Mouse (Mus musculus) thymus, postnatal 14 days (tissue): ENCODE measurements around the gene Arhgap10.

Source experiments
- DNase-seq: peaks from one replicate; pipeline ENCODE4 v3.0.0; 2021

Gene Arhgap10

DNA sequence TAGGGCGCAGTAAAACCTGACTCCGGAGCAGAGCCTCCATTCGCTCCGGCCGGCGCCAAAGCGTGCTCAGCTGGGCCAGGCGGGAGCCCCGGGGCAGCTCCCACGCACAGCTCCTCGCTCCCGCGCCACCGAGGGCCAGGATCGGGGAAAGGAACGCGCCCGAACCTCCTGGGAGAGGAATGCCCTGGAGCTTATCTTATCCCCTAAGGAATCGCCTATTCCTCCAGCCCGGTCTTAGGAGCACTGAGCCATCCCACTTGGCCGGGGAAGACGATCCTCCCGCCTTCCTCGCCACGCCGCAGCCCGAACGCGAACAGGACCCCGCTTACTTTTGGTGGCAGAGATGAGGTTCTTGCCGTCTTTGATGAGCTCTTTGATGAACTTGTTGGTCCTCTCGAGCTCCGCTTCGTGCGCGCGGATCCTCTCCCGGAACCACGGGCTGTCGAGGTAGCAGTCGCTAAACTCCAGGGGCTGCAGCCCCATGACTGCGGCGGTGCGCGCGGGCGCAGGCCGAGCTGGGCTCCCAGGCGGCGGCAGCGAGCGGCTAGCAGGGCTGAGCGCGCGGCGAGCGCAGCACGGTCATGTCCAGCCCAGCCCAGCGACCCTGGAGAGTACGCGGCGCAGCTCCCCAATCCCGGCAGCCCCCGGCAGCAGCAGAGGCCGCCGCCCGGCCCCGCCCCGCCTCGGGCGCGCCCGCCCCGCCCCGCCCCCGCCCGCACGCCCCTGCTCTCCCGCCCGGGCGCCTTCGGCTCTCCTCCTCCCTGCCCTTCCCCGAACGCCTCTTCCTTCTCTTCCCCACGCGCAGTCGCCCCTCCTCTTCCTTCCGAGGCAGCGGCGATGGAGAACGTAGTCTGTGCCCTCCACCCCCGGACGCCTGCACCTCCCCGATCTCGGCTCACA lies at the start of gene Arhgap10:
Gene Arhgap10 (minus strand): TSS at position 653 of the 900 bp plus-strand sequence.
- peak; percentile 91 for DNase-seq

- no peak for DNase-seq
Measured at GRCm38 (mm10) chr8:77561441-77561840, 43.7 kb upstream of the Arhgap10 start.

DNA sequence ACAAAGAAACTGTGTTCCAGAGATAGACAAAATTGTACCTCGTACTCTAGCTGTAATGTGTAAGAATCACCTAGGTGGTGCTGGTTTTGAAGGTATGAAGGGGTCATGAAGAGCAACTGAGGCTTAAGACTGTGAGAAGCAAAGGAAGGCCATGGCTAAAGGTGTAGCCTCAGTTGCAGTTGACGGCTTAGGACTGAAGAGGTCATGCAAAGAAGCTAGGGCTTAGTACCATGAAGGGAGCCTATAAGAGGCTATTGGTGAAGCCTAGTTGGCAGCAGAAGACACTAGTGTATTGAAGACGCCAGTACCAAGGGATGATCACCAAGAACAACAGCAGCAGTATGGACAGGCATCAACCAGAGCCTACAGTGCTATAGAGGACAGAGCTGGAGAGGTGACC lies 34.7 kb upstream of the Arhgap10 start:
- no peak for DNase-seq

DNA sequence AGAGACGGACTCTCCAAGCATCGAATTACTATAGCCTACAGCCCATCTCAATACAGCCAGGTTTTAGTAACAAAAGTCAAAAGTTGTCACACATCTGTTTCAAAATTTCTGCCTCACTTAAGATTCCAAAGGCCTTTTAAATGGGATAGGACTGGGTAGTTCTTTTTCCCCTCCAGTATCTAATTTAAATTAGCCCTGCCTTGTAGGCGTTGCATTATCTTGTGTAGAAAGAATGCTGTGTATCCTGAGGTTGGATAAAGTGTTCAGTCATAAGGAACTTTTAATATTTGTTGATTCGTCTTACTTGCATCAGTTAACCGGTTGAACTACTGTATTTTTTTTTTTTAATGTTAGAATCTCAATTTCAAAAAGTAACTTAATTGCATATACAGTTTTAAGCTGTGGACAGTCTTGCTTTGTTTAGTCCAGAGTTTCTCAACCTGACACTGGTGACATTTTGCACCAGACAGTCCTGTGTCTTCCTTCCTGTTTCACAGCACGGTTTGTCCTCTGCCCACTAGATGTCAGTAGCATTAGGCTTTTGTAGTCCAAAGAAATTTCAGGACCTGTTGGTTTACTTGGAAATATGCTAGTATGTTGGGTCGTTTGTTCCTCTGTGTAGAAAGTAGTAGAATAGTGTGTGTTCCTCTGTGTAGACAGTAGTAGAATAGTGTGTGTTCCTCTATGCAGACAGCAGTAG lies 32.3 kb upstream of the Arhgap10 start:
- peak; percentile 40 for DNase-seq

GRCm38 (mm10) chr8:77549121-77549706 lies 31.5 kb upstream of the Arhgap10 start, which contains the start of gene Prmt9:
Prmt9 (plus strand) TSS chr8:77549397.
- DNase-seq = peak; percentile 95

GRCm38 (mm10) chr8:77545616-77546015 lies 27.9 kb upstream of the Arhgap10 start:
- DNase-seq = no peak

- no peak for DNase-seq
Measured at GRCm38 (mm10) chr8:77544428-77544827, 26.7 kb upstream of the Arhgap10 start.

DNA sequence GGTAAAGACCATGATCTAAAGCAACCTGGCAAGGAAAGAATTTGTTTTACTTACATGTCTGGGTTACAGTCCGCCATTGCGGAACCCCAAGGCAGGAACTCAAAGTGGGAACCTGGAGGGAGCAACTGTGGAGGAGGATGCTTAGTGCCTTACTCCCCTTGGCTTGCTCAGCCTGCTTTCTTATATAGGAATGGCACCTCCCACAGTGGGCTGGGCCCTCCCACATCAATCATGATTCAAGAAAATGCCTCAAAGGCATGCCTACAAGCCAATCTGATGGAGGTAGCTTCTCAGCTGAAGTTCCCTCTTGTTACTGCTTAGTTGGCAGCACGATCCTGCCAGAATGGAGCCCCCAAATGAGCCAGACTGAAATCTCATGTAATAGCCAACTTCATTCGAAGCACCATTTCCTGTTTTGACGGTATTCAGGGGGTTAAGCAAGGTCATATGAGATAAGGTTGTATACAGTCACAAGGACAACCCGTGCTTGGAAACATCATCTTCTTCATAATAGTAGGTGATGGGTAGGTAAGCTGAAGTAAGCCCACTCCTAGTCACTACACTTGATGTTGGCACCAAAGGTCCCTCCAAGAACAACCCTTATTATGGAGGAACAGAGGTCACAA lies 25.5 kb upstream of the Arhgap10 start:
- no peak for DNase-seq

- no peak for DNase-seq
Measured at GRCm38 (mm10) chr8:77538256-77538655, 20.5 kb upstream of the Arhgap10 start.

GRCm38 (mm10) chr8:77536821-77537220 lies 19.1 kb upstream of the Arhgap10 start:
- no peak for DNase-seq

DNA sequence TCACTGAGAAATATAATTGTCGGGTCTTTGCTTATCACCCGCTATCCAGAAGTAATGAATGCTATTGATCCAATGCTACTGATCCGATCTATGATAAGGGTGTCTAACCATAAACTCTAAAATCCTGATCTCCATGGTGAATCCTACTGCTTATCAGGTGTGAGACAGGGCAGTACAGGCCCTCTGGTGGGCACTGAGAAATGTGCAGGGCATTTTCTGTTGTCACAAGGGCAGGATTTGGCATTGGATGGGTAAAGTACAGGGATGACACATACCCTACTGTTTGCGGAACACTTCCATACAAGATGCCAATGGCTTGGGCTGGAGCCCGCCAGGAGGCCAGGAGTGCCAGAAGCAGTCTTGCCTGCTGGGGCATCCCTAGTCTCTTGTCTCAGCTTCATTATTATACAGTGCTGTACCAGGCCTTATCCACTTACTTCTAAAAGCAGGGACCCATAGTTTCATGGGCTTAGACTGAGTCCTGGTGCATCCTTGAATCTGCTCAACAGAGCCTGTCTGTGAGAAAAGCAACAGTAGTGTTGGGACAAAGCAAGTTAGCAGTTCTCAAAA lies 17.4 kb upstream of the Arhgap10 start:
- DNase-seq = peak; percentile 63

DNA sequence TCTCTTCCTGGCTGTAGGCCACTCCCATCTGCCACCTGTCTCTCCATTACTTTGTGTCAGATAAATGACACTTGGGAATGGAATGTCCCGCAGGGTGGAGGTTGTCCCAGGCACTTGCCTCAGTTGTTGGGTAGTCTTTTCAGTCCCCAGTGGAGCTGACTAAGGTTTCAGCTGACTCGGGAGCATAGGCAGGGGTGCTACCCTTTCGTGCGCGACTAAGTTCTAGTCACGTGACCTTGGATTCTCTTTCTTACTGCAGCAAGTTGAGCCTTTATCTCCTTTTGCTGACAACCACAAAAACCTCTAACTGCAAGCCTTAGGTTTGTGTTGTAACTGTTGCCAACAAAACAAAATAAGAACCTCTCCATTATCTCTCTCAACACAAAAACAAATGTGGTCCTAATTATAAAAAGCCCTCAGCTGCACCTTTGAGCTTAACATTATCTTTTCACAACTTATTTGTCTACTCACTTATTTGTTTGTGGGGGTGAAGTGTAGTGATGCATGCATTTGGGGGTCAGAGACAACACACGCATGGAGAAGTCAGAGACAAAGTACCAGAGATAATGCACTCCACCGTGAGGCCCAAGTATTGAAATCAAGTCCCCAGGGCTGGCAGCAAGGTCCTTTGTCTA lies 16.7 kb upstream of the Arhgap10 start:
- peak; percentile 43 for DNase-seq

- DNase-seq = no peak
Measured at GRCm38 (mm10) chr8:77526130-77526529, 8.4 kb upstream of the Arhgap10 start.

DNA sequence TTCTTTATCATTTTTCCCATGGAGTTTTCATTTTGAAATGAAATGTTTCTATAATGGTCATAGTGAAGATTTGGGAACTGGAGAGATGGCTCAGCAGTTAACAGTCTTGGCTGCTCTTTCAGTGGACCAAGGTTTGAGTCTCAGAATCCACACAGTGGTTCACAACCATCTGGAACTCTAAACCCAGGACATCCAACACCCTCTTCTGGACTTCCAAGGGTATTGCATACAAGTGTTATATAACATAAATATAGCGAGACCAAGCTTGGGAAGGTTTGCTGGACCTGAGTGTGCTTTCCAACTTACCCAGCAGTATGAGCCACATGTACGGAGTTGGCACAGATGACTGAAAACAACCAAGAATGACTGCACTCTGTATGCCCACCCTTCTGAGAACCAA lies 7.2 kb upstream of the Arhgap10 start:
- no peak for DNase-seq

DNA sequence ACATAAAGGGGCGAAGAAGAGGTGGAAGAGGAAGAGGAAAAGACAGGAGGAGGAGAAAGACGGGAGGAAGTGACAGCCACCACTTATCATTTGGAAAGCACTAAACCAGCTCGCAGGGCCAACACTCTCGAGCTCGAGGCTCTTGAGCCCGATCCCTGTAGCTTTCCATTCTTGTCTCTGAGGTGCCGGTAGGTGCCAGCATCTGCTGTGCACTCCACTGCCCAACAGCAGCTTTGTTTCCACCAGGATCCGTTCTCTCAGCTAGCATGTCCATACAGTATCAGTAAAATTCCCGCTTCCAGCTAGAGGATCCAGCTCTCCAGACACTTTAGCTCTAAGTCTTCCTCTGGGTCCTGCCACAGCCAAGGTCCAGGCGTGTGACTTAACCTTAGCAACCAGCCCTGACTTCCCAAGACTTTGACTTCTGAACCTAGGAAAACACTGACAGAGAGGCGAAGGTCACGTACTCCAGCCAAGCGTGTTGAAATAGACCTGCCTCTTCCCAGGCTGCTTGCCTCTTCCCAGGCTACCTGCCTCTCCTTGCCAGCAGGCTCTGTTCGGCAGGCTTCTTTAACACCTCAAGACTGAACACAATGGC lies 6.4 kb upstream of the Arhgap10 start:
- no peak for DNase-seq

- no peak for DNase-seq
Measured at GRCm38 (mm10) chr8:77522984-77523383, 5.2 kb upstream of the Arhgap10 start.

- DNase-seq = no peak
Measured at GRCm38 (mm10) chr8:77521028-77521785, 3.5 kb upstream of the Arhgap10 start.

GRCm38 (mm10) chr8:77520601-77521000 lies 2.8 kb upstream of the Arhgap10 start:
- no peak for DNase-seq

DNA sequence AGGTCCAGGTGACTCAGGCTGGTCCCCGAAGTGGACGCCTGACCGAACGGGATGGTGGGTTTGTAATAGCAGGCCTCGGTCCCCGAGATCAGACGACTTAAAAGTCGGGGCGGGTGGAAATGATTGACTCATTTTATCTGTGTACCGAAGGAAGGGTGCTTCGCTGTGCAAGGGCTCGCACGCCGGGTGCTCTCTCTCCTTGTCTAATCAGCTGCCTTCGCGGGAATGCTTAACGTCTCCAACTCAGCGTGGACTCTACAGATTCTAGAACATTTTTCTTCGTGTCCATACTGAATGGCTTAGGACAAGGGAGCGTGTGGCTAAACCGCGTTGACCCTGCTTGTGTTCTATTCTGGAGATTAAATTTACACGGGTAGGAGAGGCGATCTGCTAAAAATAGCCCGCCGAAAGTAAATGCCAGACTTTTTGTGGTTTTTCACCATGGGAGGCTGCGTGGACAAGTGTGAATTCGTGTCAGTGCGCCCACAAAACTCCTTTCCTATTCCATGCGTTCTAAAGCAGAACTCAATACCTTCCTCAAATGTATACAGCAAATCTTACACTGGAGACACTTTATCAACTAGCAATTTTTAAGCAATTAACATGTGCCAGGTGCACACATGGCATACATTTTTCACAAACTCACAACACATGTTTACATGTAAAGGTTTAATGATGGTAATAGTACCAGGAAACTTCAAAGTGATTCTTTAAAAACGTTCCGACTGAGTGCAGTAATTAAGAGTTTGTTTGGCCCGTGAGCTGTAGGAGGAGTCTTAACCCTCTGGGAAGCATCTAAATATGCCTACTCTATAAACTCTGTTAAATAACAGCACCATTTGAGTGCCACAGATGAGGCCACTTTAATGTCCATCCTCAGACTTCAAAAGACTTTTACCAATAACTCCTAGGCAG lies 705 bp upstream of the Arhgap10 start:
- no peak for DNase-seq

- DNase-seq = peak; percentile 27
Measured at GRCm38 (mm10) chr8:77516845-77517244, 908 bp downstream of the Arhgap10 start.
